Mouse (Mus musculus) left cerebral cortex, adult 8-10 months (tissue): ENCODE results near the gene Anxa6. TPM values are rescaled to one million over a fixed set of nuclear protein-coding genes. Genes with fewer than 3 reads are reported as not detected.
"Not testable (repeated sequence)": the region's sequence is repeated elsewhere in the genome, so short reads cannot be mapped to it uniquely, and the experiment has no call there.

ENCODE experiments used
- DNase-seq, 2 experiments: peaks; one replicate each; pipeline ENCODE4 v3.0.0; 2022; ENCODE audit warnings: low spot score in 2 of 2
- total RNA-seq, 4 experiments: library from RNA; stranded (reverse); gene quantifications; 2 replicates each; pipeline ENCODE4 v1.2.4; 2022

Anxa6 gene
- total RNA-seq, 4 experiments from 2014 or later, result 81.9 to 92.8 (median 85.4) TPM

DNA sequence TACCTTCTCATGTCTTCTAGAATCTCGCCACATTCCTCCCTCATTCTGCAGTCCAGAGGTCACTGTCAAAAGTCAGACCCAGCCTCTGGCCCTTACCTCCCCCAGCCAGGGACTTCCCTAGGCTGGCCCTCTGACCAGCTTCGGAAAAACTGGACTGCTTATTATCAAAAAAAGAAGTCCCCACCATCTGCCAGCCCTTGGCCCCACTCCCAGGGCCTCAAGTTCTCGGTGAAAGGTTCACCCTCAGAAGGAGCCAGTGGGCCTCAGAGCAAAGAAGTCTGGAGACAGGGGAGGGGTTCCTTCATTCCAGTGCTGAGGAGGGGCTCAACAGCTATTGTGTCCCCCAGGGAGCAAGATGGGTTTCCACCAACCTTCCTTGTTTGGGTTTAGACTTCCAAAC, 71.3 kb downstream of the Anxa6 start:
- DNase-seq, result no peak

DNA sequence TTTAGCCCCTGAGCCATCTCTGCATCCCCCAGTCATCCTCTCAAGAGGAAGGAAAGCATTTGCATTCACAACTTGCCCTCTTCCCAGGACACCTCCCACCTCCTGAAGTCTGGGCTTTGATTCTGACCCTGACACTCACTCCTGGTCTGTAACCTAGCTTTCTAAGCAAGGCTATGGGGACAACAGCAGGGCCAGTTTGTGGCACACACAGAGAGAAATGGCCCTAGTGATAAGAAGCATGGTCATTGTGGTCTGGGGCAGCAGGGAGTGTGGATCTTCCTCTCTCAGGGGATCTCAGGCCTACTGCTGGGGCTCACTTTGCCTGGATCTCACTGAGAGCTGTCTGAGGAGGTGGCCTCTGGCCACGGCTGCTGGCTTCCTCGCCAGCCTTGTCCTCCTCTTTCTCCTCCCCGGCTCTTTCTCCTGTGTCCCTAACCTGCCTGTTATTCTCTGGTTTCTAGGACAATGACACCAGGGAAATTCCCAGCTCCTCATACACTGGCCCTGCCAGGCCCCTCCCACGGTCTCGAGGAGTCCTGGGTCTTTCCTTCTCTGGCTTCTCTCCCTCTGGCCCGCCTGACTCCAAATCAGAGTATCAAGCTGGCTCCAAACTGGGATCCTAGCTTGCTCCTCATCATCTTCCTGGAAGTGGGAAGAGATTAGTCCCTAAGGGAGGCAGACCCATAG, 71.9 kb downstream of the Anxa6 start:
- no peak for DNase-seq

DNA sequence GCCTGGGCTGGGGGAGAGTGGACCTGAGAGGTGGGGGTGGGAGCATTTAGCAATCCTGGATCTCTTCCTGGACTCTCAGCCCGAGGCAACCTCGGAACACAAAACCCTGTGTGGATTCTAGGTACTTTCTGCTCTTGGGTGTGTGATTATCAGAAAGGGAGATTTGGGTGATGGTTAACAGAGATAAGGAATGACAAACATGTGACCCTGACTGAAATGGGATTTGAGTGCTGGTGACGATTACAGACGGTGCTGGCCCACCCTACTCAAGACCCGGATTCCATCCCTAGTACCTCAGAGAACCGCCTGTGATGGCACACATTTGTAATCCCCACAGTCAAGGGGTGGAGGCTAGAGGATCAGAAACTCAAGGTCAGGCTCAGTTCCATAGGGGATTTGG, 73.0 kb downstream of the Anxa6 start:
- DNase-seq, result no peak

DNA sequence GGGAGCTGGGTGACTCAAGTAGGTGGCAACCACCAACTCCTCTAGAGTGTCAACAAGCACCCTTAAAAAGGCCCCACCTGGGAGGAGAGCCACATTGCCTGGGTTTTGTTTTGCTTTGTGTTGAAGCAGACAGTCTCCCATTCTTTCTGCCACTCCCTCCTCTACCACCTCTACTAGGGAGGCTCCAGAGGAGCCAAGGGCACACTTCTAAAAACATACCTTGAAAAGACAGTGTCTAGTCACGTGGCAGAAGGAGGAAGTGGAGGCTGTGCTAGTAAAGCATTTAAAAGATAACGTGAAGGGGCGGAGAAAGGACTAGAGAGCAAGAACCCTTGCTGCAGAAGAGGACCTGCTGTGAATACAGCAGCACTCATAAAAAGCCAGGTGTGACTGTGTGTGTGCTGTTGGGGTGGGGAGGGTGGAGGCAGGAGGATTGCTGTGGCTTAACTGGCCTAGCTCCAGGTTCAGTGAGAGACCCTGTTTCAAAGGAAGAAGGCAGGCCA, 74.6 kb downstream of the Anxa6 start:
- DNase-seq, result no peak

DNA sequence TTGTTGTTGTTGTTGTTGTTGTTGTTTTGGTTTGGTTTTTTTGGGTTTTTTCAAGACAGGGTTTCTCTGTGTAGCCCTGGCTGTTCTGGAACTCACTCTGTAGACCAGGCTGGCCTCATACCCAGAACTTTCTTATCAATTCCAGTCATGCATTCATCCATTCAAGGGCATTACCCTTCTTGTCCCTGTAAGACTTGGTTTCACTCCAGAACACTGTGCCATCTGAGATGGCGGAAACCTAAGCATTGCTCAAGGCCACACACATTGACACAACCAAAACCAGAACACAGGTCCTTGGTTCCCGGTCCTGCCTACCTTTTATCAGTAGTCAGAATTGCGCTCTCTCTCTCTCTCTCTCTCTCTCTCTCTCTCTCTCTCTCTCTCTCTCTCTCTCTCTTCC, 75.5 kb downstream of the Anxa6 start:
- not testable (repeated sequence) for DNase-seq

DNA sequence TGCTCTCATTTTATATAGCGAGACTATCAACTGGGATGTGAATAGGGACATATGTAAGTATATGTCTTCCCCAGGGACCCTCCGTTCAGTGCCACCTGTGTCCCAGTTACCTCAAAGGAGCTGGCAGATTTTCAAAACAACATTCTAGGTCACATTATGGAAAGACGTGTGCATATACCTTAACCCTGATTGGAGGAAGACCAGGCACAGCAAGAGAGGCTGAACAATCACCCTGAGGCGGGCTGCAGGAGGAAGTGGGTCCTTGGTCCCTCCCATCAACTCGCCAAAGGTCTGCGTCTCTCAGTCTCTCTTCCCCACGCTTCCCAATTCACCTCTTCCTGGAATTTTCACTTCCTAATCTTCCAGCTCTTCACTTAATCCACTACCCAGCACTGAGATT, 76.3 kb downstream of the Anxa6 start:
- DNase-seq, result no peak

DNA sequence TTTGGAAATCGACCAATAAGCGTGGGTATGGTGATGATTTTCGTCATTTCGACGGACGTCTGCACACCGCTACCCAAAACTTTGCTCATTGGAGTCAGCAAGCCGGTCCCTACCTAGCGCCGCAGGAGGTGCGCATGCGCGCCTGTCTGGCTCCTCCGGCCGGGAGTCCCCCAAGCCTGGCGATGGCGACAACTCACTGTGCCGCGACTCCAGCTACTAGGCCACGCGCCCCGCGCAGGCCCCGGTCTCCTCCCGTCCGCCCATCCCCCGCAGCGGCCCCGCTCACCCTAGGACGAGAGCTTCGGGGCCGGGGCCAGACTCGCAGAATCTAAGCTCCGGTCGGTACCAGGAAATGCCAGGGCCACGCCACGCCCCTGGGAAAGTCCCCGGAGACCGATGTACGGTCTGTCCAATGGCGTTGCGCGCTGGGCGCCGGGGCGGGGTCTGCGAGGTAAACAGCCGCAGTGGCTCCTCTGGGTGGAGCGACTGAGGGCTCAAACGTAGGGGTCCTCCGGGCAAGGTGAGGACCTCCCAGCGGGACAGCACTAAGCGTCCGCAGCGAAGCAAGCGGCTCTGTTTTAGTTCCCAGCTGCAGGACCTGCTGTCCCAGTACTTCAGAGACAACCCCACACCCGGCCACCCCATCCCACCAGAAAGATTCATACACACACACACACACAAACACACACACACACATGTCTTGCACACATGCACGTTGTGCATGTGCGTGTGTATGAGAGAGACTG, 77.3 kb downstream of the Anxa6 start:
- DNase-seq, result peak; percentile 98 to 99

DNA sequence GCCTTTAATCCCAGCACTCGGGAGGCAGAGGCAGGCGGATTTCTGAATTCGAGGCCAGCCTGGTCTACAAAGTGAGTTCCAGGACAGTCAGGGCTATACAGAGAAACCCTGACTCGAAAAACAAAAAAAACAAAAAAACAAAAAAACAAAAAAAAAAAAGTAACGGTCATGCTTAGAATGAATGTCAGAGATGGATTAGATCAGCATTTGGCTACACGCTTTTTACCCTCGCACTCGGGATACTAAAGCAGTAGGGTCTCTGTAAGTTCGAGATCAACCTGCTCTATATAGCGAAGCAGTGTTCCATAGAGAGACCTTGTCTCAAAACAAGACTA, 77.9 kb downstream of the Anxa6 start:
- not testable (repeated sequence) for DNase-seq

DNA sequence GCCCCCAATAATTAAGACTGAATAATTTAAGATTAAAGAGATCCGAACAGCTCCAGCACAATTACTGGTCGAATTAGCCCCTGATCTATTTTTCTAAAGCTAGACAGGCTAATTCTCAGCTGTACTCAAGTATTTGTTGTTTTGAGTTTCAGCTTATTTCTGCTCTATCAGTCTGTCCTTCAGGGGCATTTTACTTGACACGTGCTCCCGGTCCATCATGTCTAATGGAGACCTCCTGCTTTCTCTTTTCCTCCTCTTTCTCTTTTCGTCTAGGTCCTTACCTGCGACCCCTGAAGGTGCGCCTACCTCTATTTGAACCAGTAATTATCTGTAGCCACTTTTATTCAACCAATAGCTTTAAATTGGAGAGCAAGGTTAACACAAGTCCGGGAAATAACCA, 78.5 kb downstream of the Anxa6 start:
- DNase-seq, result no peak

DNA sequence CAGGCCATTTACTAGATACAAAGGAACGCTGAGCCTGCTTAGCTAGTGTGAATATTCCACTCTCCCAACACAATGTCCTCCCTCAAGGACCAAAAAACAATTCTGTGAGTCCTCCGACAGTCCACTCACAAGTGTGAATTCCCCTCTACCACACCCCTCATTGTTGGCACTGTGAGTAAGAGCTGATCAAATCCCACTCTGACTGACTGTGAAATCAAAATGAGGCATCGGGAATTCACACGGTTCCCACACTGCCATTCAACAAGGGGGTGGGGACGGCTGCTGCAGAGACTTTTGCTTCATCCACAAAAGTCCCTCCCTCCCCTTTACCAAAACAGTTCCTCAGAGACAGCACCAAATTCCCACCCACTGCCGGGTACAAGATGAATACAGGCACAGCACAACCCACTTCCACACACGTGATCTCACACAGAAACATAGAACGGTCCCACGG, 79.2 kb downstream of the Anxa6 start:
- DNase-seq, result peak in 1 of 2 experiments; percentile 35

DNA sequence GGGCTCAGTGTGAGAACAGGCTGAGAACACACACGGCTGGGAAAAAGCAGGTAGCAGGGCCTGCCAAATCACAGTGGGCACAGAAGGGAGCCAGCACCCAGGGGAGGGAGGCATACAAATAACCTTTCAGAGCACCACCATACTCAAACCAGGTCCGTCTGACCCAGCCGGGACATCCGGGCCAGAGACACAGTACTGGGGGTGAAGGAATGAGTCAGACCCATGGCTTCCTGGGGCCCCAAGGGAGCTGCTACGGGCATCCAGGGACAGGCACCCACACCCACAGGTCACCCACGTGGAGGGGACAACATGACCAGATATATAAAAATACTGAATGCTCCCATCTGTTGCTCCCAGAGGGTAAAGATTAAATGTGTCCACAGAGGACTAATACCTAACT, 80.6 kb downstream of the Anxa6 start:
- no peak for DNase-seq

DNA sequence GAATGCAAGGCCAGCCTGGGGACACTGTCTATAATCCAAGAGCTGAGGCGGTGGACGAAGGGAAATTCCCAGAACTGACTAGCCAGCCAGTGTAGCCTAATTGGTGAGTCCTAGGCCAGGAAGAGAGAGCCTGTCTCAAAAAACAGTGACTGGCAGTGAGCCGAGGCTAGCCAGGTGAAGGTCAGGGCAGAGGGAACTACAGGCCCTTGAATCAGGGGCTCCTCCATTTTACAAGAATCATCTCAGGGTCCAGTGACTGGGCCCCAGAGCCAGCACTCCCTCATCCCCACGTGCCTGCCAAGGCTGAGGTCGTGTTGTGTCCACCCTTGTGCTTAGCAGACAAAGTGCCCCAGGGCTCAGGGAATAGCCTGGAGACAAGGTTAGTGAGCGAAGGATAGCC, 82.6 kb downstream of the Anxa6 start:
- DNase-seq, result no peak

DNA sequence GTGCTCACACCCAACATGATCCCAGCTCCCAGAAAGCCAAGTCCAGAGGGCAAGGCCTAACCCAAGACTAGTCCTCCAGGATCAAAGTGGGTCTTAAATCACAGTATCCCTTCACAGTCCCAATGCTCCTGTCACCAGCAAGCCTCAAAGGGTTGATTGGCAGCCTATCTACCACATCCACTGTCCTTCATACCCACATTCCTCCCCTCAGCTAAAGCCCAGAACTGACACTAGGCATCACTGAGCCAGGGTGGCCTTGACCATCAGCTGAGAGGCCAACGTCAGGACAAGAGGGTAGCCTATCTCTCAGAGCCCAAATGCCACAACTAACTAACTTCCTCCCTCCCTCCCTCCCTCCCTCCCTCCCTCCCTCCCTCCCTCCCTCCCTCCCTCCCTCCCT, 83.5 kb downstream of the Anxa6 start:
- DNase-seq, result no peak

DNA sequence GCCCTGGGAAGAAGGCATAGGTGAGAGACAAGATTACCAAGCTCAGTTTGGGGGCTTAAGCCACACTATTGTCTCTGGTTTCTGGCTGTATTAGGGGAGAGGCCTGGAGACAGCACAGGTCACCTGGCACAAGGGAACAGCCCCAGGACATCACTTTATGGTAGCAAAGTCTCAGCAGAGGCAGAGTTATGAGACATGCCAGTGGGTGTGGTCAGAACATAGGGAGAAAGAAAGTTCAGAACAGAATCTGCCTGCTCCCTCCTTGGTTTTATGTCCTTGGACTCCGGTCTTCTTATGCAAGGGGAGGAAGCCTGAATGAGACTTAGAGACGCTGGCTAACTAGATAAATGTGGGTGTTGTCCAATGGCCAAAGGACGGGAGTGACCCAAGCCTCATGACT, 88.5 kb downstream of the Anxa6 start:
- DNase-seq, result no peak

DNA sequence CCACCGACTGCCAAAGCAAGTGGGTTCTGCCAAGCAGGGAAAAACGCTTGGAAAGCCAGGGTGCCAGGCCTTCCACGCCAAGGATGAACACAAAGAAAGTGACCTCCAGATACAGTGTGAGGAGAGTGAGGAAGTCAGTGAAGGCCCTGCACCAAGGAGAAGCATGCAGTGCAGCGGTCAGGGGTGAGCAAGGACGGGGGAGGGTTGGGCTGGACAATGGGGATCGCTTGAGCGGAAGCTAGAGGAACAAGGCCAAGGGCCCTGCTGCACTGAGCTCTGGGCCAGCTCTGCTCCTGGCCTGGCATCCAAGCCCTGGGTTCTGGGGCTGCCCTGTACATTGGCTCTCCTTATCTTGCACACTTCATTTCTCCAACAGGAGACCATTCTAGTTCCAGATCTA, 93.2 kb downstream of the Anxa6 start:
- DNase-seq, result no peak

DNA sequence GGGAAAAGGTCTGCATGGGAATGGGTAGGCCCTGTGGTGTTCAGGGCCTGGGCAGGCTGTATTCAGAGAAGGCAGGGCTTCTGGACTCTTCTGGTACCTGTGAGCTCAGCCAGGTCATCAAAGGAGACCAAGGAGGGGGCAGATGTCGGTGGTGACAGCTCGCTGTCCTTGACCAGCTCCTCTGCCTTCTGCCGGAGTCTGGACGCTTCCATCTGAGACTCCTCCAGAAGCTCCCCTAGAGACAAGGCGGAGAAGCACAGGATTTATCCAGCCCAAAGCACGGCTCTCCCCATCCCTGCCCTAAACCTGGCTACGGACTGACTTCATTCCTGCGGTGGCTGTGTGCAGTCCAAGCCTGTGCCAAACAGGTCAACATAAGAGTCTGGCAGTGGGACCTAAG, 93.7 kb downstream of the Anxa6 start:
- no peak for DNase-seq

DNA sequence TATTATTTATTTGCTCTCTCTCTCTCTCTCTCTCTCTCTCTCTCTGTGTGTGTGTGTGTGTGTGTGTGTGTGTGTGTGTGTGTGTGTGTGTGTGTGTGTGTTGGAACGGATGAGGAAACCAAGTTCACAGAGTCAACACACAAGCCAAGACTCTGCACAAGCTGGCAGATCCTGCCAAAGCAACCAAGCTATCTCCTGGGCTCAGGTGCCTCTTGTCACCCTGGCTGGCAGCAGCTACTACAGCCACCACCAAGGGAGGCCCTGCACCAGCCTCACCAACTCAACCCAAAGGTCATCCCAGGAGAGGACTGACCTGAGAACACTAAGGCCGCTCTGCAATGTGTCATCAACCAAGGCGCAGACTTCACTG, 96.5 kb downstream of the Anxa6 start:
- no peak for DNase-seq

DNA sequence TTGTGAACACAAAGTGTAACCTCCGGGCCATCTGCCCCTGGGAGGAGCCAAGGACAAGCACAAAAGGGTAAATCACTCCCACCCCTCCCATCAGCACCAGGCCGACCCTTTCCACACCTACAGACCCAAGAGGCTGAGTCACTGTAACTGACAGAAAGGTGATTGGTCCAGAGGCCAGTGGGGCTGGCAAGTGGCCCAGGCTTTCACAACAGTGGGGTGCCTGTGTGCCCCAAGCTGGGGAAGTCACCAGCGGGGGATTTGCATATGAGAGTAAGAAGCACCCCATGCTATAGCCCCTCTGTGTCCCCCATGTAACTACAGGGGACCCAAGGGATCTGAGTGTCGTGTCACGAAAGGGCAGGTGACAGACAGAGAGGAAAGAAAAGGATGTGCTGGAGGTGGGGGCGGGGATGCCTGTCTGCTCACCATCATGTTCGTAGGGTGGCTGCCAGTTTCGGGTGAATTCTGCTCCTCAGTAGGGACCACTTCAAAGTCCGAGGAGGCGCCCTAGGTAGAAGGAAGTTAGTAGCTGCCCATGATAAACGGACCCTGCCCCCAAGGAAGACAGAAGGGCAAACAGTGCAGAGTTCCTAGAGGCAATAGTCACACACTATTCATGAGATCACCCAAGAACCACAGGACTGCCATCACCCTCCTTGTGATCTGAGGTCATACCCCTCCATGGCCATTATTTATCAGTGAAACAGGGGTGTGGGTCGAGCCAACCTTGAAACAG, 97.0 kb downstream of the Anxa6 start:
- DNase-seq, result no peak

DNA sequence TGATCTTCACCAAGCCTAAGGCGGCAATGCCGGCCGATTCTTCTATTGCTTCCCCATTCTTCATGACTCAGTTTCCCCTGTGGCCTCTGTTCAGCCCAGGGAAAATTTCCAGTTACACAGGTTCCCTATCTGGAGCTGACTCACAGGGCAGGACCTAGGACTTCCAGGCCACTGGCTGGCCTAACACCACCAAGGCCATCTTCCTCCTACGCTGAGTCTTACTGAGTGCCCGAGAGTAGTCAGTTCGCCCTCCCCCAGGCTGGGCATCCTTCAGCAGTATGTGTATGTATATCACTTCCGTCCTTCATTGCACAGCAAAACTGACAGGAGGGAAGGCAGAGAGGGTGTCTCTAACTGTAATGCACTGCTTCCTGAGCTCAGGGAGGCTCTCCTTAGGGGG, 99.0 kb downstream of the Anxa6 start:
- no peak for DNase-seq

DNA sequence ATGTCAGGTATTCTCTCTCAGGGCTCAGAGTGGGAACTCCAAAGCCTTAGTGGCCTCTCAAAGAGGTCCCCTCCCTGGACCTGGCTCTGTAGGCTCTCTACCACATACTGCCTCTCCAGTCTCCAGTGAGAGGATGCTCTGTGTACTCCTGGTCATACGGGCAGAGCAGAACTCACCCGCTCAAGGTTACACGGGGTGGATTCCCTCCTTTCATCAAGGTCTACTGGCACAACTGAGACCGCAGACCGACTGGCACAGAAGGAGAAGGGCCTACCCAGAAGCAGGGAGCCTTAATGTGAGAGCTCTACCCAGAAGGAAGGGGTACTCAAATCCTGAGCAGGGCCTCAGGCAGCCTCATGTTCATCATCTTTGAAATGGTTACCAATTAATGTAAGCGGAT, 100.7 kb downstream of the Anxa6 start:
- DNase-seq, result no peak

DNA sequence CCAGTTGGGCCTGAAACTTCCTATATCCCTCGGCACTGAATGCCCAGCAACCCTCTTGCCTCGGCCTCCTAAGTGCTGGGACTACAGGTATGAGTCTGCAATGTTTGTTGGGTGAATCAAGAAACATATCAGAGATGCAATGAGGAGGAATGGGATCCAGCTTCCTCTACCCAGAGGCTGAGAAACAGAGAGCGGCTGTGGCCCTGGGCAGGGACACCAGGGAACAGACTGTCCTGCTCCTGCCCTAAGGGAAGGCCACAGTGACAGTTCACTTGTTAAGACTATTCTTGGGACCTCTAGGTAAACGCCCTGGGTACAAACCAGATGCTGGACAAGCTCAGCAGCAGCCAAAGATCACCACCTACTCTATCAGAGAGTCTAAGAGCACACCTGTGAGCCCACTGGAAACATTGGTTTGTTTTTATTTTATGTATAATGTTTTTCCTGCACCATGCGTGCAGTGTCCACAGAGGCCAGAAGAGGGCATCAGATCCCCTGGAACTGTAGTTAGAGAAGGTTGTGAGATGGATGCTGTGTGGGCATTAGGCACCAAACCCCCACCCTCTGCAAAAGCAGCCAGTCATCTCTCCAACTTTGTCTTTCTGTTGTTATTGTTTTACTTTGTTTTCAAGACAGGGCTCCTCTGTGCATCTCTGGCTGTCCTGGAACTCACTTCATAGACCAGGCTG, 101.7 kb downstream of the Anxa6 start:
- DNase-seq, result peak in 1 of 2 experiments; percentile 41
